Mouse (Mus musculus) kidney, postnatal 0 days (tissue): ENCODE results near the gene Erc2. TPM values are rescaled to one million over a fixed set of nuclear protein-coding genes. Genes with fewer than 3 reads are reported as not detected.

Source experiments
- ATAC-seq: fragments of 200-750 bp; cut with Nextera tagmentation; replicated peaks from 2 replicates; pipeline ENCODE4 v1.8.0; 2017; ENCODE audit warnings: low read depth, moderate number of reproducible peaks, moderate TSS enrichment, moderate library complexity; ENCODE audit not compliant: low FRiP score
- DNase-seq: peaks from one replicate; pipeline ENCODE4 v3.0.0-alpha.2; 2016; ENCODE audit warnings: low spot score
- H3K27ac ChIP-seq: fragments of 300-500 bp; sonication (generic); 2 replicates; pipeline ENCODE4 v1.5.1; 2014; ENCODE audit warnings: mild to moderate bottlenecking
- H3K27me3 ChIP-seq: fragments of 300-500 bp; sonication (generic); 2 replicates; pipeline ENCODE4 v1.6.1; 2014; ENCODE audit warnings: low read length, mixed read lengths; ENCODE audit not compliant: insufficient read depth
- H3K36me3 ChIP-seq: fragments of 300-500 bp; sonication (generic); 2 replicates; pipeline ENCODE4 v1.6.1; 2014; ENCODE audit warnings: low read length, mixed read lengths; ENCODE audit not compliant: insufficient read depth
- H3K4me1 ChIP-seq: fragments of 300-500 bp; sonication (generic); replicated peaks from 2 replicates; pipeline ENCODE4 v1.6.1; 2014; ENCODE audit warnings: antibody characterized with exemption, low read length, mixed read lengths; ENCODE audit not compliant: insufficient read depth
- H3K4me2 ChIP-seq: fragments of 300-500 bp; sonication (generic); 2 replicates; pipeline ENCODE4 v1.6.1; 2014; ENCODE audit warnings: mild to moderate bottlenecking, low read length, moderate library complexity, mixed read lengths
- H3K4me3 ChIP-seq: fragments of 300-500 bp; sonication (generic); replicated peaks from 2 replicates; pipeline ENCODE4 v1.5.1; 2014; ENCODE audit warnings: low read depth, low read length
- H3K9ac ChIP-seq: fragments of 300-500 bp; sonication (generic); 2 replicates; pipeline ENCODE4 v1.6.1; 2014; ENCODE audit warnings: low read depth, low read length
- H3K9me3 ChIP-seq: fragments of 300-500 bp; sonication (generic); replicated peaks from 2 replicates; pipeline ENCODE4 v1.6.1; 2016; ENCODE audit warnings: low read length, inconsistent platforms, mixed read lengths
- CTCF ChIP-seq: IDR thresholded peaks from 2 replicates; pipeline ENCODE4 v1.5.1; 2016; ENCODE audit warnings: antibody characterized with exemption, low read depth, mild to moderate bottlenecking, moderate library complexity
- WGBS: fragments of 180-500 bp; shearing (Covaris S2); extraction: QIAGEN DNeasy Blood & Tissue Kit; methylation state at CpG from one replicate; pipeline ENCODE4 v1.1.7; 2014; 5-methylcytosine and 5-hydroxymethylcytosine counted together
- polyA plus RNA-seq: library from polyadenylated mRNA; unstranded; fragments of >200 nt; fragmentation: Nextera tagmentation; extraction: Ambion mirVana; gene quantifications from 2 replicates; pipeline ENCODE4 v1.2.1, GENCODE M21; 2015

Gene Erc2
- polyA plus RNA-seq, 1 experiment from 2014 or later: 6.8 TPM

DNA sequence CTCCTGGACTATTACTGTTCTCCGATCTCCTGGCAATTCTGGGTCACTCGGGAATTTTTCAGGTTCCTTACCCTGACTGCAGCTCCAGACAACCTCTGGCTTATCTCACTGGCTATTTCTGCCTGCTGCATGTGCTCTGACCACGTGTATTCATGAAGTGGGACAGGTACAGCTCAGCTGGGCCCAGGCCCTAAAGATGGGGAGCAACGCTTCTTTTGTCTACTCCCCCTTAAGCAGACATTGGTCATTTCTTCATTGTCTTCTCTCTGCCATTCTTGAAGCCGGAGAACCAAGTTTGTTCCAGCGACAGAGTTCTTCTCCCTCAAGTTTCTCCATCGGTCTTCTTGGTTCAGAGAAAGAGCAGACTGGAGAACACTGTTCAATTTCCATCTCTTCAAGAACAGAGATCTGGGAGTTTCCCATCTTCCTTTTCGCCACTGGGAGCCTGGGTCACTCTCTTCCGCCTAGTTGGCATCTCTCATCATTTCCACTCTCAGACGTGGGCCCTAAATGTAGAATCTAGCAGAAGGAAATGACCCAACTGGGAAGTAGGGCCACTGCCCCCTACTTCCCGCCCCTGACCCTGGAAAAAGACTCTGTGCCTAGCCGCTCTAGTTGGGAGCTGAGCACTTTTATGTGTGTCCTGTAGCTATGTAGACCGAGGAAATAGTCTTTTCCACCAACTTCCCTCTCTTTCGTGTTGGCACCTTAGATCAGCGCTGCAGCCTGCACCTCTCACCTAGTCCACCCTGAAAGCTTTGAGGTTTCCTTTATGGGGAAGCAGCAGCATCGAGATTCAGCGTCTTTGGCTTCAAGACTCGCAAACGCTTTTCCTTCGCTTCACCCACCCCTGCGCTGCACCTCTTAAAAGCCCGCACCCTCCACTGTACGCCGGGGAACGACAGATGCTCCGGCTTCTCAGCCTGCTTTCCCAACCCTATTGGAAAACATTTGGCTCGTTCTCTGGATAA lies 886.3 kb downstream of the Erc2 start:
- peaks cover 14% of the 10 kb centered on the region; the same call in 1 of the 2 replicates for H3K4me1 ChIP-seq
- ATAC-seq (no peak), DNase-seq (peak; percentile 34)
- H3K27me3 ChIP-seq: peaks cover 23% of the 10 kb centered on the region; the same call in 1 of the 2 replicates
- no peaks in the 10 kb centered on the region for H3K9me3 ChIP-seq
- WGBS: 28% methylated on average over 27 of the region's 27 CpGs
- no peak for TF ChIP-seq CTCF
- no peak overlapping the region for H3K9ac ChIP-seq
- peak overlapping the region; percentile 63 for H3K4me2 ChIP-seq
- H3K27ac ChIP-seq: no peak overlapping the region
- peak overlapping the region; percentile 41 for H3K4me3 ChIP-seq
- H3K36me3 ChIP-seq: 0 out of 2 replicates have a peak, but pooled peaks cover 2% of the 10 kb centered on the region

DNA sequence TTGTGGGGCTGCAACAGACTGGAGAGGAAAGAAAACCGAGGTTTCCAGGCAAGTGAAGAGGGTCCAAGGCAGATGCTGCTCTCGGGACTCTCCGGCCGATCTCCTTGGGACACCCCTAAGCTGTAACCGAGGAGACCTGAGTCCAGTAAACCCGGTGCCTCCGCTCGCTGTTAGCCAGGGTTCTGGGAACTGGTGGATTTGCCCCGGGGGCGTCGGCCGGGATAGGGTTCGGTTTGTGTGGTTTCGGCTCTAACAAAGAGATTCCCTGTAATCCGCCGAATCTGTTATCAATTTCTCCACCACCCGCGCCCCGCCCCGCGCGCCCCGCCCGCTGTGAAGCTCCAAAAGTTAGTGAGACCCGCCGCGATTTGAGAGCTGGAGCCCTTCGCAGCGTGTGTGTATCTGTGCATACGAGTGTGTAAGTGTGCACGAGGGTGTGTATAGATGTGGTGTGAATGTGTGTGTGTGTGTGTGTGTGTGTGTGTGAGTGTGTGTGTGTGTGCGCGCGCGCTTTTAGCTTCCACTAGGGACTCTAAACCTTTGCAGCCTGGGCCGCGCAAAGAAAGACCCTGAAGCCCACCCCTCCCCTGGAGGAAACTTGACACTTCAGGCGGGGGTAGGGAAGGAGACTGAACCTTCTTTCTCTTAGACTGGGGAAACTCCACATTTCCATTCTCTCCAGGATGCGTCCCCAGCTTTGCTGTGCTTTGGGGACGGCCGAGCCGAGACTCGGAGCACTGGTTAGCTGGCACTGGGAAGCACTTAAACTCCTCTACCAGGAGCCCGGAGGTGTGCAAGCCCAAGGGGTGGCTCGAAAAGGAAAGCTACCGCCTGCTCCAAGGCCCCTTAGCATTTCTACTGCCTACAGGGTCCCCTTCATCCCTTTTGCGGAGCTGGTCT lies 887.5 kb downstream of the Erc2 start:
- Histone ChIP-seq H3K9me3 (no peaks in the 10 kb centered on the region), H3K36me3 (0 out of 2 replicates have a peak, but pooled peaks cover 2% of the 10 kb centered on the region), H3K4me1 (peaks cover 9% of the 10 kb centered on the region; the same call in 1 of the 2 replicates), H3K27me3 (peaks cover 22% of the 10 kb centered on the region; the same call in 1 of the 2 replicates), H3K4me3 (peak overlapping the region; percentile 41), H3K4me2 (peak overlapping the region; percentile 63), H3K9ac (peak overlapping the region; percentile 50), H3K27ac (no peak overlapping the region)
- peak; percentile 53 for DNase-seq
- no peak for TF ChIP-seq CTCF
- ATAC-seq: no peak
- 2% methylated on average over 47 of the region's 47 CpGs for WGBS

DNA sequence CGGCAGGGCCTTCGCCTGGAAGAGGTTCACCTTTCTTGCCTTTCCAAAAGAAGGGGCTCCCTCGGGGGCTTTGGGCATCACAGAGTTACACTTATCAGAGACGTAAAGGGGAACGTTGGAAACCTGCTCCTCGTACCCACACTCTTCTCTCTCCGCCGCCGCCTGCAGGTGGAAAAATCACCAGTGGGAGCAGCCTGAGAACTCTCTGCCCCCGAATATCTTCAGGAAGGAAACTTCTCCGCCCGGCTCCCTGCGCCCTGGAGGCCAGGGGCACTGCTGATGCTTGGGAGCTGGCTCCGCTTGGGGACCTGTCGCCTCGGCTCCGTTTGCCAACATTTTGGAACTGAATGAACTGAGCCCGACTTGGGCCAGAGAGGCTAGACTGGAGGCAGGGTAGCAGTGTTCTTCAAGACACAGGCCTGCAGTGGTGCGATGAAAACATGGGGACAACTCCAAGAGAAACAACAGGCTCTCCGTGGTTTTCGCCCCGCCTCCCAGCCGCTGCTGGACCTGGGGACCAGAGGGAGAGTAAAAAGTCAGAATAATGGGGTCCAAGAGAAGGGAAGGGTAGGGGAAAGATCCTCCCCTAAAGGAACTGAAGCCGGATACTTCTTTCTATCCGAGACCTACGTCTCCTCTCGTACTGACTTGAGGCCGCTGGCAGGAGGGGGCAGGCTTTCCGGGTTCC lies 888.3 kb downstream of the Erc2 start:
- Histone ChIP-seq H3K27me3 (peaks cover 22% of the 10 kb centered on the region; the same call in 1 of the 2 replicates), H3K9me3 (no peaks in the 10 kb centered on the region), H3K9ac (peak overlapping the region; percentile 41), H3K4me2 (peak overlapping the region; percentile 63), H3K4me1 (peaks cover 9% of the 10 kb centered on the region; the same call in 1 of the 2 replicates), H3K27ac (no peak overlapping the region), H3K4me3 (peak overlapping the region; percentile 41), H3K36me3 (0 out of 2 replicates have a peak, but pooled peaks cover 2% of the 10 kb centered on the region)
- WGBS: 4% methylated on average over 29 of the region's 29 CpGs
- peak; percentile 34; the same call in 1 of the 2 replicates for TF ChIP-seq CTCF
- 0 out of 2 replicates have a peak, but pooled peaks have one; percentile 11 for ATAC-seq
- peak; percentile 47 for DNase-seq

DNA sequence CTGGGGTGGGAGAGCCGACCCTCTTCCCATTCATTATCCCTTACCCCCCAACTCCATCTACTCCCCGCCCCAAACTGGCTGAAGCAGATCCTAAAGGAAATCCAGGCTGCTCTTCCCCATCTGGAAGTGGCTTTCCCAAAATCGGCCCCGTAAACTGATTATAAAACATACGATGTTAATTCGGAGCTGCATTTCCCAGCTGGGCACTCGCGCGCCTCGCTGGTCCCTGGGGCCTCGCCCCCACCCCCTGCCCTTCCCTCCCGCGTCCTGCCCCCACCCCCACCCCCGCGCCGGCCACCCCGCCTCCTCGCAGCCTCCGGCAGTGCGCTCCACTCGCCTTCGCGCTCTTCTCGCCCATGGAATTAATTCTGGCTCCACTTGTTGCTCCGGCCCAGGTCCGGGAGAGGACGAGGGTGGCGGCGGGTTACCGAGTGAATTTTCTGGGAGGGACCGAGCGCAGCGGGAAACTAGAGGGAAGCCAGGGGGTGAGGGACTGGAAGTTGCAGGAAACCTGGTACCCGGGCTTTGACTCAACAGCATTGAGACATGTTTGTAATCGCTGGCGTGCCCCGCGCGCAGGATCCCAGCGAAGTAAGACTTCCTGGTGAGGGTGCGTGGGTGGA lies 888.9 kb downstream of the Erc2 start:
- Histone ChIP-seq H3K27me3 (peaks cover 22% of the 10 kb centered on the region; the same call in 1 of the 2 replicates), H3K4me3 (peak overlapping the region; percentile 41), H3K4me2 (peak overlapping the region; percentile 63), H3K27ac (no peak overlapping the region), H3K9me3 (no peaks in the 10 kb centered on the region), H3K4me1 (peaks cover 9% of the 10 kb centered on the region; the same call in 1 of the 2 replicates), H3K9ac (peak overlapping the region; percentile 41), H3K36me3 (0 out of 2 replicates have a peak, but pooled peaks cover 2% of the 10 kb centered on the region)
- WGBS: under 1% methylated on average over 40 of the region's 41 CpGs
- peak; percentile 14; the same call in 1 of the 2 replicates for ATAC-seq
- TF ChIP-seq CTCF: no peak
- DNase-seq: peak; percentile 44
